ENCODE assay signal across 13 mouse cellular contexts in genomic region chr11:16669453-16670251, GRCm38 (mm10).
A peak's percentile ranks its signal among the peaks of the same experiment; 100 is the strongest.
DNase-seq lines count a peak whose midpoint lies in the region; TF ChIP-seq lines count a peak whose summit lies in the region.
"Had no signal": no experiment of that assay in that cellular context is flagged by ENCODE, and none has a peak within 500 bp of the region (broad histone marks: within the 10 kb centered on the region; RNA-seq: fewer than 3 reads in every experiment).

No protein-coding gene starts in this region.

- no peaks in the 10 kb centered on the region for H3K36me3 ChIP-seq in heart, embryonic 10.5 days
- H3K36me3 ChIP-seq: forebrain, embryonic 15.5 days; liver, embryonic 15.5 days had no signal

- 85% methylated on average over 4 of the region's 4 CpGs for WGBS in heart, embryonic 10.5 days

- H3K9me3 ChIP-seq in heart, embryonic 10.5 days = no peaks in the 10 kb centered on the region
- H3K9me3 ChIP-seq: forebrain, embryonic 15.5 days; liver, embryonic 15.5 days; megakaryocyte, embryonic 14.5 days had no signal

- DNase-seq in cerebellum, adult 9-11 months = peak; percentile 2
- no peak for DNase-seq in cerebellum, adult 18-20 months
- peak; percentile 13 to 23 for DNase-seq in heart, adult 9 months (ENCODE audit: low spot score in 2 of 2)
- no peak for DNase-seq in heart, embryonic 10.5 days (ENCODE audit: low spot score)
- DNase-seq in layer of hippocampus, postnatal 10 days (ENCODE audit: low spot score in 2 of 2) = peak; percentile 13 to 31
- DNase-seq in spleen, postnatal 4 days (ENCODE audit: low spot score in 2 of 2) = no peak
- DNase-seq in neural tube, embryonic 10.5 days (ENCODE audit: extremely low spot score, low spot score) = no peak
- DNase-seq: kidney, adult 18-20 months had no signal

- H3K4me1 ChIP-seq in heart, embryonic 10.5 days = no peaks in the 10 kb centered on the region
- peaks cover 12% of the 10 kb centered on the region for H3K4me1 ChIP-seq in bone marrow macrophage, adult 2 months (ENCODE audit: control insufficient read depth, insufficient read depth, low read length)
- H3K4me1 ChIP-seq: forebrain, embryonic 15.5 days; liver, embryonic 15.5 days; megakaryocyte, embryonic 14.5 days had no signal

- no peak for TF ChIP-seq CTCF in bone marrow macrophage, adult 2 months (IDR thresholded peaks at IDR 0.05; ENCODE audit: low read depth, low read length)

- no peak overlapping the region for H3K4me3 ChIP-seq in heart, embryonic 10.5 days
- no peak overlapping the region for H3K4me3 ChIP-seq in bone marrow macrophage, adult 2 months (ENCODE audit: insufficient read depth, low read length)
- H3K4me3 ChIP-seq: forebrain, embryonic 15.5 days; left cerebral cortex, adult 2 months; liver, embryonic 15.5 days; megakaryocyte, embryonic 14.5 days had no signal

- H3K27me3 ChIP-seq in heart, embryonic 10.5 days (ENCODE audit: insufficient read depth, poor library complexity, severe bottlenecking) = no peaks in the 10 kb centered on the region
- H3K27me3 ChIP-seq: forebrain, embryonic 15.5 days; liver, embryonic 15.5 days; megakaryocyte, embryonic 14.5 days had no signal

- no peak overlapping the region for H3K27ac ChIP-seq in heart, embryonic 10.5 days
- H3K27ac ChIP-seq in bone marrow macrophage, adult 2 months (ENCODE audit: insufficient read depth, low read depth, low read length) = peak overlapping the region; percentile 82
- H3K27ac ChIP-seq: forebrain, embryonic 15.5 days; left cerebral cortex, adult 2 months; liver, embryonic 15.5 days had no signal

- TF ChIP-seq POLR2A in bone marrow macrophage, adult 2 months (IDR thresholded peaks at IDR 0.05; ENCODE audit: borderline replicate concordance, low read depth, low read length) = no peak

Comparison
In these comparisons a context has a peak if more than half of its experiments do, and no peak if none do; other contexts are left out.
1. DNase-seq: peak in cerebellum, adult 9-11 months (single experiment), heart, adult 9 months (2 of 2) and layer of hippocampus, postnatal 10 days (2 of 2); none in cerebellum, adult 18-20 months (0 of 2), heart, embryonic 10.5 days (single experiment), spleen, postnatal 4 days (0 of 2) and neural tube, embryonic 10.5 days (single experiment).